Mouse (Mus musculus): ENCODE data around the gene Cyth3.
A peak's percentile ranks its signal among the peaks of the same experiment; 100 is the strongest.

GRCm38 (mm10) chr5:143711326-143711725 is 89.1 kb downstream of the Cyth3 start:
- TF ChIP-seq CTCF (IDR thresholded peaks at IDR 0.05; ENCODE audit: control insufficient read depth, insufficient read depth, insufficient read length) = peak; percentile 85
- TF ChIP-seq FOSL1 (IDR thresholded peaks at IDR 0.05; ENCODE audit: insufficient read depth, low read length, poor library complexity, severe bottlenecking) = no peak
- no peak for TF ChIP-seq MYOG (IDR thresholded peaks at IDR 0.05; ENCODE audit: control insufficient read depth, extremely low read depth, insufficient read length)
